Mouse (Mus musculus) spleen, postnatal 36 days (tissue): Measurements from ENCODE around the gene Foxn3.

Source experiments
- DNase-seq, 2 experiments: peaks; one replicate each; pipeline ENCODE4 v3.0.0; 2022; ENCODE audit warnings: low spot score in 2 of 2, mixed read lengths in 1 of 2

Foxn3 gene

GRCm38 (mm10) chr12:99563219-99564059 lies at the start of gene Foxn3:
Foxn3 (minus strand) TSS chr12:99563582.
- DNase-seq = peak; percentile 76 to 83

GRCm38 (mm10) chr12:99612181-99612871 lies 48.9 kb upstream of the Foxn3 start:
- DNase-seq = no peak

GRCm38 (mm10) chr12:99610868-99611267 lies 47.5 kb upstream of the Foxn3 start:
- DNase-seq = no peak

GRCm38 (mm10) chr12:99610069-99610815 lies 46.9 kb upstream of the Foxn3 start:
- DNase-seq = peak; percentile 73 to 79

- DNase-seq = no peak
Observed at GRCm38 (mm10) chr12:99609643-99610042, 46.3 kb upstream of the Foxn3 start.

GRCm38 (mm10) chr12:99608279-99608955 lies 45.0 kb upstream of the Foxn3 start:
- DNase-seq = peak in 1 of 2 experiments; percentile 45

- no peak for DNase-seq
Observed at GRCm38 (mm10) chr12:99603381-99603780, 40.0 kb upstream of the Foxn3 start.

- DNase-seq = no peak
Observed at GRCm38 (mm10) chr12:99601841-99602240, 38.5 kb upstream of the Foxn3 start.

- no peak for DNase-seq
Observed at GRCm38 (mm10) chr12:99601392-99601791, 38.0 kb upstream of the Foxn3 start.

GRCm38 (mm10) chr12:99599606-99600005 lies 36.2 kb upstream of the Foxn3 start:
- DNase-seq = no peak

GRCm38 (mm10) chr12:99596397-99596796 lies 33.0 kb upstream of the Foxn3 start:
- no peak for DNase-seq

- no peak for DNase-seq
Observed at GRCm38 (mm10) chr12:99587338-99587737, 24.0 kb upstream of the Foxn3 start.

GRCm38 (mm10) chr12:99579989-99580388 lies 16.6 kb upstream of the Foxn3 start:
- DNase-seq = no peak

GRCm38 (mm10) chr12:99576682-99577081 lies 13.3 kb upstream of the Foxn3 start:
- DNase-seq = no peak

GRCm38 (mm10) chr12:99574299-99574698 lies 10.9 kb upstream of the Foxn3 start:
- no peak for DNase-seq

GRCm38 (mm10) chr12:99573036-99573435 lies 9.7 kb upstream of the Foxn3 start:
- DNase-seq = no peak

- DNase-seq = peak; percentile 41 to 44
Observed at GRCm38 (mm10) chr12:99571999-99572398, 8.6 kb upstream of the Foxn3 start.

- no peak for DNase-seq
Observed at GRCm38 (mm10) chr12:99570197-99570956, 7.0 kb upstream of the Foxn3 start.

GRCm38 (mm10) chr12:99565606-99566005 lies 2.2 kb upstream of the Foxn3 start:
- peak in 1 of 2 experiments; percentile 30 for DNase-seq

GRCm38 (mm10) chr12:99564301-99564910 lies 1.0 kb upstream of the Foxn3 start:
- peak; percentile 69 to 70 for DNase-seq

- no peak for DNase-seq
Observed at GRCm38 (mm10) chr12:99562867-99563189, 554 bp downstream of the Foxn3 start.
